Mouse (Mus musculus): ENCODE data around the gene Gm10354.
"Not testable (repeated sequence)": the region's sequence is repeated elsewhere in the genome, so short reads cannot be mapped to it uniquely, and the experiment has no call there.

- not testable (repeated sequence) for TF ChIP-seq POLR2A (IDR thresholded peaks at IDR 0.05; ENCODE audit: low read depth, low read length); CTCF (conservative IDR thresholded peaks at IDR 0.05; ENCODE audit: insufficient read depth, insufficient read length, low read depth, low read length)
These were observed 5.9 kb downstream of the Gm10354 start for GRCm38 (mm10) chr5:14972841-14973240.
